Mouse (Mus musculus): ENCODE data around the gene Tex2.

- TF ChIP-seq ZNF384 (IDR thresholded peaks at IDR 0.05; ENCODE audit: low read depth, low read length) (no peak), CHD2 (IDR thresholded peaks at IDR 0.05; ENCODE audit: low read depth, low read length) (no peak)
These were observed 85.3 kb downstream of the Tex2 start for GRCm38 (mm10) chr11:106527926-106528325.
